Mouse (Mus musculus): ENCODE measurements around the gene Zbtb20.
A peak's percentile ranks its signal among the peaks of the same experiment; 100 is the strongest.

Zbtb20 gene

GRCm38 (mm10) chr16:43193631-43194239 is 318.1 kb downstream of the Zbtb20 start:
- no peak for DNase-seq (ENCODE audit: low read depth)

DNA sequence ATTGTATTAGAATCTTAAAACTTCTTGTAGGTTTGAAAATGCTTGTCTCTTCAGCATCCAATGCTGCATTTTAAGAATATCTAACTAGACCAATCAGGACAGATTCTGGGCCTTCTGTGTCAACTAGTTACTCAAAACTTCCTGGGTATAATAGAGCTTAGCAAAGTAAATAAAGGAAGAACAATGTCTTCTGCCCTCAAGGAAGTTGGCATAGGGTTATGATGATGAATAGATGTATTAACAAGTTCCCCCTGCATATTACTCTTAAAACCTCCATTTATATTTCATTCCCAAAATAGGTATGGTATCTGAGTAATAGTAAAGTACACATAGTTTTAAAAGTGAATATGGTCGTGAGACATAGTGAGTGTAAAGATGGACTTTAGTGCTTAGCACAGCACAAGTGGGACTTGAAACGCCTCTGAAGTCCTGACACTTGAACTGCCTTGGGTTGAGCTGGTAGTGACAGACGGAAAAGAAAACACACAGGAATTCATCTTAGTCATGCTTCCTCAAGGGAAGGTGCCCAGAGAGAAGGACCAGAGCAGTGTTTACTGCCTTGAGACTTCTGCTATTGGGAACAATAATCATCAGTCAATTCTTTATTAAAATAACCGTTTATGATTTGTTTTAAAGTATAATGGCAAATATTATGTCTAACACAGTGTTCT is 341.8 kb downstream of the Zbtb20 start:
- DNase-seq (ENCODE audit: low read depth) = no peak

GRCm38 (mm10) chr16:43219367-43219766 is 343.7 kb downstream of the Zbtb20 start:
- DNase-seq (ENCODE audit: low read depth) = no peak

DNA sequence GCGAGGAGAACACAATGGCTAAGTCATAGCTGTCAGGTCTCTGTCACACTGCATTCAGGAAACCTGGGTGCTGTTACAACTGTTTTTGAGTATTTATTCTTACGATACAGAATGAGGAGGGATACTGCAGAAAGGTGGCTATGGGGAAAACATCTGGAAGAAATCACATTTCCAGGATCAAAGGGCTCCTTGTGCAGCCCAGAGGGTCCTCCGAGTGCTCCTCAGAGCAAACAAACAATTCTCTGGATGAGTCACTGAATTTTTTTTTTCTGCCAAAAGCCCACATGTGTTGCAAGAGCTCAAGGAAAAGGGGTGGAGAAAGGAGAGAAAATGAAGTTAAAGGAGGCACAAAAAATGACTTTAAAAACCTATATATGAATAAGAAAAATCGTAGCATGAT is 345.6 kb downstream of the Zbtb20 start:
- DNase-seq (ENCODE audit: low read depth) = peak; percentile 76

- no peak for DNase-seq (ENCODE audit: low read depth)
Measured at GRCm38 (mm10) chr16:43230253-43230652, 354.6 kb downstream of the Zbtb20 start.

- DNase-seq (ENCODE audit: low read depth) = no peak
Measured at GRCm38 (mm10) chr16:43234249-43234648, 358.6 kb downstream of the Zbtb20 start.

- peak; percentile 21 for DNase-seq (ENCODE audit: low read depth)
Measured at GRCm38 (mm10) chr16:43235317-43235716, 359.6 kb downstream of the Zbtb20 start.

DNA sequence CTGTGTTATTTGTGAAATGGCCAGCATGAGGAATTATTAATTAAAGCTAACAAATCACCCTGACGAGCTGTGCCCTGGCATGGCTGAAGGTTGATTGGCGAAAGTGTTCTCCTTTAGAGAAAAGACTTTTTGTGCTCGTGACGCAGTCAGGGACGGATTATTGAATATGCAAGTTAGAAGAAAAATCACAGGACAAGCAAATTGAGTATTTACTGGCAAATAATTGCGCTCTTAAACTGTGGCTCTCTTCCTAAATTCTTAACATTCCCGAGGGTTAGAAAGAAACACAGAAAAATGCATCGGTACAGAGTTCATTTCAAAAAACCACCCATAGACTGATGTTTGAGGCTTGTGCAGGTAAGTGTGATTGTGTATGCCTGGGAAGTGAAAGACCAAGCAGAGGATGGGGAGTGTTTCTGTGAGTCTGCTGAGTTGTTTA is 360.1 kb downstream of the Zbtb20 start:
- DNase-seq (ENCODE audit: low read depth) = peak; percentile 12

DNA sequence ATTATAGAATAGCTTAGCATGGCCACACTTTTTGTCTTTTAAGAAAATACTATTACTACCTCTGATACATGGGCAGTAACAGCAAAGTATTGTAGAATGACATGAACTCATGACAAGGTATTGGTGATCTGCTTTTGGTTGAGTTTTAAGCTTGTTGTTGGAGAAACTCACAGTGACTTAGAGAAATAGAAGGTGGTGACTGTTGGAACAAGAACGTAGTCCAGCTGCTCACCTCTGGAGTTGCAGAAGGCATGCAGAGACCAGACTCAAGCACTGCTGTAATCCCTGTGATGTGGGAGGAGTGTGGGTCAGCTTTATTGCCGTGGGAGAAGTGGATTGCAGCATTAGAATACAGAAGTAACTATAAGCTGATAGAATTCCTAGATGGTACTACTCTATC is 361.9 kb downstream of the Zbtb20 start:
- no peak for DNase-seq (ENCODE audit: low read depth)

DNA sequence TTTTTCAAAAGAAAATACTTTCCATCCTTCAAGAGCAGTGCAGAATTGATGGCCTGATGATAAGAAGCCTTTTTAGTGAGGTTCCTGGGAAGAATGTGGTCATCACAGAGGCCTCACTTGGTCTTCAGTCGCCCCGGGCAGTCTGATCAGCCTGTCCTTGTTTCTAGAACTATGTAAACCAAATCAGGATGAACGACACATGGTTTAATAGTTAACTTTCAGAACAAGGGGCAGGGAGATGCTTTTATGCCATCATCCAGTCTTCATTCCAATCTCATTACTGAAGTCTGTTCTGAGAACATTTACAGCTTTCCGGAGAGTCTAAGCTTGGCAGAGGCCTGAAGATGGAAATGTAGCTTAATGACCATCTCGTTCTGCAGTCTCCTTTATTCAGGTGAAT is 371.3 kb downstream of the Zbtb20 start:
- no peak for DNase-seq (ENCODE audit: low read depth)

DNA sequence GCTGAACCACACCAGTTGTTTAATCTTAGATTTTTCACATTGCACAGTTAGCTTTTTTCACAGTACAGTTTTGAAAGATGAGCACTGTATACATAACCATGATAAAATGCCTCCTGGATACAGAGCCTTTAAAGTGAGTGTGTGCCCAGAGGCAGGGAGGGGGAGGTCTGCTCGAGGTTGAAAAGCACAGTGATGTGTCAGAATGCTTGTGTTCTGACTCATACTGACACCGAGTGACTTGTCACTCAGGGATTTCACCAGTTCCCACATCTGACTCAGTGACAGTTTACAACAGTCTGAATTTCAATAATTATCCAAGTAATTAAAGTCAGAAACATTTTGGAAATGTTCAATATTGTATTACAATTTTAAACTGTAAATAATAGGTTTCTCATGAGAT is 377.4 kb downstream of the Zbtb20 start:
- peak; percentile 48 for DNase-seq (ENCODE audit: low read depth)

GRCm38 (mm10) chr16:43253746-43254145 is 378.1 kb downstream of the Zbtb20 start:
- DNase-seq (ENCODE audit: low read depth) = peak; percentile 15

DNA sequence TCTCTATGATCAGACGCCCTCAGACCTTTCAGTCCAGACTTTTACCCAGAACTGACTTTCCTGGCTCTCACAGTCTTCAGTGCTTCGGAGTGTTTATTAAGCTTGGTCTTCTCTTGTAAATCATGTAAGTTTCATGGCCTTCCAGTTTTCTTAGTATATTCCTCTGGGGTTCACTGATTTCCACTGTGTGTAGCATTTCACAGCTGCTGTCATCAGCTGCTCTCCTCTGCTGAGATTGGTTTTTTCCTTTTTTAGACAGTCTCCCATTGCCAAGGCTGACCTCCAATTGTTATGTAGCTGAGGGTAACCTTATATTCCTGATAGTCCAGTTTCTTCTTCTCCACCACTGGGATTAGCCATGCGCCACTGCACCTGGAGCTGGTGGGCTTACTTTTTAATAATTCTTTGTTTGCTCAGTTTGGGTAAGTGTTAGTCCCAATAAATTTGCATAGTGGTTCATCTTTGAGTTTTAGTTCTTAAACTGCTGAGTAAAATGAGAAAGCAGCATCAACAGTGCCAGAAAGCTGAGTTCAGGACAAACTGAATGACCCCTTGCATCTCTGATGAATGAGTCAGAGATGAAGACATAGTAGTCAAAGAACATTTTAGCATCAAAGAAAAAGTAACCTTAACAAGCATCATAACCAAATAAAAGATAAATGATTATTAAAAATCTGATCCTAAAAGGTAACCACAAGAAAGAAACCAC is 380.7 kb downstream of the Zbtb20 start:
- peak; percentile 65 for DNase-seq (ENCODE audit: low read depth)

DNA sequence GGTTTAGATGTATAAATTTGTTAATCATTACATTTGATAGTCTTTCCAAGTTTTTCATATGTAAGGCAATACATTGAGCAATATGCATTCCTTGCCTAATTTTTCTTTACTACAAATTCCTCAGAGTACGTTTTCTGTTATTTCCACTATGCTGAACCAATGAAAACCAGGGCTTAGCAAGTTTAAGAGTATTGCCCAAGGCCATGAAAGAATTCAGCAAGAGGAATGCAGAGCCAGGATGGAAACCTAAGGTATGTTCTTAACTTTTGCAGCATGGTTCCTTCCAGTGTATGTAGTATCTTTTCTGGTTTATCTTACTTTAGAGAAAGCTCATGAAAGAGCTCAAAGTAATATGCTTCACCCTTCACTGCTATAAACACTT is 381.2 kb downstream of the Zbtb20 start:
- DNase-seq (ENCODE audit: low read depth) = peak; percentile 55

GRCm38 (mm10) chr16:43259466-43259865 is 383.8 kb downstream of the Zbtb20 start:
- no peak for DNase-seq (ENCODE audit: low read depth)

DNA sequence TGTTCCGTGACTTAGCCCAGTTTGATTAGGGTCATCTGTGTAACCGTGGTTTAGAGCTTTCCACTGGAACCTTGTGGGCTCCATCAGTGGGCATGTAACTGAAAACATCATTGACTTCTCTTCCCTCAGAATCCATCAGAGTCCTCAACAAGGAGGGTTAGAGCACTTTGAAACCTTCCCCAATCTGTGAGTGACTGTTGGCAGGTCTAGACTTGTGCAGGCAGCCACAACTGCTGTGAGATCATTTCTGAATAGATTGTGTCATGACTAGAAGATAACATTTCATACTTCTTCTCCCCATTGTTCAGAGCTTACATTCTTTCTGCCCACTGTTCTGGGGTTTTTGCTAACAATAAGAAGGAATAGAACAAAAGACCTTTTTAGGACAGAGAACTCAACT is 385.2 kb downstream of the Zbtb20 start:
- no peak for DNase-seq (ENCODE audit: low read depth)

DNA sequence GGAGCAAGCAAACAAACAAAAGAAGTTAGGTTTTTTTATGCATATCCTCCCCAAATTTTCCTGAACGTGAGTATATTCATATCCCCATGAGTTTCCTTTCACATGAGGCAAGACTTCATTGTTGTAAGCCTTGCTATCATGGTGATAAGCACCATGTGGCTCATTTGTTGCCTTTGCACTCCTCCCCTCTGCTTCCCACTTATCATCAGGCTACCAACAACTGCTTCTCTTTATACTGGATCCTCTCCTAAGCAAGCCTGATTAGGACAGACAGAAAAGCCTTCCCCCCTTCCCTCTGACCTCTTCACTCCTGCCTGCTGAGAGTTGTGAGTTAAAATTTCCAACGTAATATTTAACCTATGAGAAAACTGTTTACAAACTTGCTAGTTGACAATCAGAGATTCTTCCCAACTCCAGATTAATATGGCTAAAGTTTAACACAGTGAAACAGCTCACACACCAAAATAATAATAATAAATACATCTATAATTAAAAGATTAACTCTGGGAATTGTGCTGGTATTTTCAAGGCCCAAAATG is 398.4 kb downstream of the Zbtb20 start:
- no peak for DNase-seq (ENCODE audit: low read depth)

- DNase-seq (ENCODE audit: low read depth) = no peak
Measured at GRCm38 (mm10) chr16:43276764-43277163, 401.1 kb downstream of the Zbtb20 start.

GRCm38 (mm10) chr16:43286319-43286718 is 410.6 kb downstream of the Zbtb20 start:
- peak; percentile 25 for DNase-seq (ENCODE audit: low read depth)

DNA sequence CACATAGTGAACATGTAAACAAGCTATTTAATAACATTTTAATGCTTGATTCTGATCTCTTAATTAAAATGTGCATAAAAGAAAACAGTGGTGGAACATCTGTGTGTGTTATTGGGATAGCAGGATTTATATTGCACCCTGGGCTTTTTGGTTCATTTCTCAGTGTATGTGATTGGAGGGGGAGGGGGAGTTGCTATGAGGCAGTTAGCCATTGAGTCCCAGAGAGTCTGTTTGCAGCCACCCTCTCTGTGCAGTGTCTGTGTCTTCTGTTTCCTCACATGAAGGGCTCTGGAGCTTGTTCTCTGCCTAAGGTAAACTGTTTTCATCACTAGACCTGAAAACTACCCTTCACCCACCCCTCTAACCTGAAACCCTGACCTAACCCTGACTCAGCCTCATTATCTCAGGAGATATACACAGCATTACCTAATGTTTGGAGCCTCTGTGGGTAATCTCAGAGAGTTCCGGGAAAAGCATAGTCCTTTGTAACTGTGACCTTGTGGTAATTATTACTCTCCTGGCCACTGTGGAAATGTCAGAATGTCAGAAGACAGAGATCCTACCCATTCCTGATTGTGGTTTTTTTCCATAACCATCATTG is 411.2 kb downstream of the Zbtb20 start:
- DNase-seq (ENCODE audit: low read depth) = no peak

DNA sequence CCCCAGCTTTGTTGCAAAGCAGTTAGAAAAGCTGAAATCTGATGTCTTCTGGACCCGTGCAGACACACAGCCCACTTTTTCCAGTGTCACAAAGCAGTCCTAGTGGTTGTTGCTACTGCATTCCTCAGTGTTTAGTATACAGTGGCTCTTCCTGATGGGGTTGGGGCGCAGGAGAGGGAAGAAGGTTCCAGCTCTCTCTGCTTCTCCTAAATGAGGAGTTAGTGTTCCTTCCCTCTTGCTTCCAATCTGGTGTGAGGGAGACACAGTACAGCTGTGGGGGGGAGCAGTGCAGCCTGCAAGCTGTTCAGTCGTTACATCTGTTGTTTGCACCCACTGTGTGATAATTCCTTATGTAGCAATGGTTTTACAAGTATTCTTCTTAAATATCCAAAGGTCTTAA is 415.7 kb downstream of the Zbtb20 start:
- DNase-seq (ENCODE audit: low read depth) = no peak

DNA sequence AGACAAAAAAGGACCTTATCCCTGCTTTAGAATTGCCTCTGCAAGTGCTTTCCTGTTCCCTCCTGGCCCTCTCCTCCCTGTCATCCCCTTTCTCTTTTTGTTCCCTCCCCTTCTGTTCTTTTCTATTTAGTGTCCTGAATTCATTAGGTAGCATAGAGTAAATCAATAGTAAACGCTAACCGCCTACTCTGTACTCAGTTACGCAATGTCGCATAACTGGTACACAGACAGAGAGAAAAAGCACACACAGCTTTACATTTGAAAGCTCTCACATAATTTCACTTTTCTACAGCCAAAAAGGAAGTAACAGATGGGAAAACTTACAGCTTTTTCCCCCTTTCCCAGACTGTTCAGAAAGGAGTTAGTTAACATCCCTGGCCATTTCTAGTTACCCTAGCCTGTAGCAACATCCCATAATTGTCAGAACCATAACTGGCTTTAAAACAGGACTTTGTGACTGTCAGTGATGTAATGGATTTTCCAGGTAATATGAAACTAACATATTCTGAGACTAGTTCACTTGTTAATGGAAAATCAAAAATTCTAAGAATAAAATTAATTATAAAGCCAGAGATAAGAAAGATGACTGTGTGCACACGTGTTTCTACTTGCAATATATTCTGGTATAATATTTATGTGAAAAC is 422.4 kb downstream of the Zbtb20 start:
- DNase-seq (ENCODE audit: low read depth) = peak; percentile 4
